Mouse (Mus musculus): ENCODE data around the gene Stpg2.

- TF ChIP-seq EP300 (IDR thresholded peaks at IDR 0.05; ENCODE audit: low read depth) (no peak), CTCF (IDR thresholded peaks at IDR 0.05; ENCODE audit: low read depth) (no peak)
Observed at GRCm38 (mm10) chr3:139308078-139308809, 102.8 kb downstream of the Stpg2 start.
